Mouse (Mus musculus) kidney, postnatal 4 days (tissue): ENCODE data around the gene Atp6v0e.

ENCODE experiments used
- DNase-seq, 2 experiments: peaks; one replicate each; pipeline ENCODE4 v3.0.0; 2021; ENCODE audit warnings: mixed read lengths in 2 of 2

Atp6v0e gene

DNA sequence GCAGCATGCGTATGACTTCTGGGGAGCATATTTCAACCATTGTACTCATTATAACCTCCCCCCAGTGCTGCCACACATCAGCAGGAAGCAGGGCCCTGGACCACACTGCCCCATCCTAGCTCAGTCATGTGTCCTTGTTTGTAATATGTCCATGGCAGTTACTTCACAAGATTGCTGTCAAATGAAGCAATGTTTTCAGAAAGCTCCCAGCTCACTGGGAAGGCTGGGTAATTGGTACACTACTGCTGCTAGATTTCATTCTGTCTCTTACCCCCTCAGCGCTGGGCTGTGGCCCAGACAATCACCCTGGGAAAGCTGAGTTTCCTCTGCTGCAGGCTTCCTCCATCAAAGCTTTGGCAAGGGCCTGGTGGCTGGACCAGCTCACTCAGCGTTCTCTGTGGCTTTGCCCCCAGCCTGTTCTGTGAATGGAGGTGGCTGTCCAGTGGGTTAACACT is 22.7 kb upstream of the Atp6v0e start:
- no peak for DNase-seq

DNA sequence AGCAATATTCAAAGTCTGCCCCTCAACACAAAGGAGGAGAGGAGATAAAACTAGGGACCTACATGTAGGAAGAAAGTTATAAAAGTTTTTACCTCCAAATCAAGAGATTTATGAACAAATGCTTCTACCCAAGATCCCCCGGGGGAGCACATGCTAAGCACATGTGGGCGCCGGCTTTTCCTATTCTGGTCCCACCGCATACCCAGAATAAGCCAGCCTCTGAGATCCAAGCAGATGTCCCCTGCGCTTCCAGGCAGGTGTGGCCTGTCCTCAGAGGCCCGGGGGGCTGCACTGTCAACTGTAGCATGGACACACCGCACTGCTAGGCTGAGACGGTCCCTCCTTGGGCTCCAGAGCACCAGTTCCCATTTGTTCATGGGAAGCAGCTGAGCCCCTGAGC is 19.6 kb upstream of the Atp6v0e start:
- DNase-seq = no peak

DNA sequence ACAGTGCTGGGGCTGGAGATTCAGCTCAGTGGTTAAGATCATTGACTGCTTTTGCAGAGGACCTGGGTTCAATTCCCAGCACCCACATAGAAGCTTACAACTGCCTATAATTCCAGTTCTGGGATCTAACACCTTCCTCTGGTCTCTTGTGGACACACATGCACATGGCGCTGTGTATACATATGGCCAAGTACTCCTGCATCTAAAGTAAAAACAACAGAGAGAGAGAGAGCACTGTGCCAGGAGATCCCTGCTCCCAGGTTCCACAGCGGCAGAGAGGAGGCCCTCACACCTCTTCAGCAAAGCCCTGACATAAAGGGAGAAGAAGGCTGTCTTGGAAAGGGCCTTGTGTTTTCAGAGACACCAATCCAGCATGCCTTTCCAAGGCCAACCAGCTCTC is 19.0 kb upstream of the Atp6v0e start:
- DNase-seq = no peak

DNA sequence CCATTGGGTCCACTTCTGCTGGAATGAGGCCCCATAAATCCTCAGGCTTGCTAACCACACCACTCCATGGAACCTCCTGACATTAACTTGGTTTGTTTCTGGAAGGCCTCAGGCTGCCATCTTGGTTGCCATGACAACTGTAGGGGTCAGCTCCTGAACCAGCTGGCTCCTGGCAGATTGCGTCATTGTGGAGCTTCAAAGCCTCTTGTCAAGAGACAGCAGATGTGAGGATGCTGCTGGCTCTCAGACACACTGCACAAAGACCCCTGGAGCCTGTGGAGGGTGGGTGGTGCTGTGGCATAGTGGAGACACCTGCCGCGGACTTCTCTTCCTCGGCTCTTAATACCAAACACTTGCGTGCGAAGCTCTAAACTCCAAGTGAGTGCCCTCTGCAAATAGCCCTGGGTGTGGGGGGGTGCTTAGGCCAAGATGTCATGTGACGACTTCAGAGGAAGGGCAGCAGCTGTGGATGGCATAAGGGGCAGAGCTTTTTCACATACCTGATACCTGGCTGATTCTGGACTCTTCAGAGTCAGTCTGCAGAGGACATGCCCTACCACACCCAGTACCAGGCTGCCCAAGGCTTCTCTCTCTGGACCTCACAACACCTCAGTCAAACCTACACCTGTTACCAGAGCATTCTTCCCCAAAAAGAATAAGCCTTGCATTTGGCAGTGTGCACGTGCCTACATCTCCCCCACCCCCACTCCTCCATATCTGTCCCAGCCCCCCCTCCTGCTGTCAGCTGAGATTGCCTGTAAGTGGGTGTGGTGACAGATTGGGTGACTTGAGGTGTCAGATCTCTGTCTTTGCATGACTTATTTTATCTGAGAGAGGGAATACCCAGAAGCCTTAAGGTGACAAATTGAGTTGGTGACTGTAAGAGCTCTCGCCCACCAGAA is 18.3 kb upstream of the Atp6v0e start:
- no peak for DNase-seq

DNA sequence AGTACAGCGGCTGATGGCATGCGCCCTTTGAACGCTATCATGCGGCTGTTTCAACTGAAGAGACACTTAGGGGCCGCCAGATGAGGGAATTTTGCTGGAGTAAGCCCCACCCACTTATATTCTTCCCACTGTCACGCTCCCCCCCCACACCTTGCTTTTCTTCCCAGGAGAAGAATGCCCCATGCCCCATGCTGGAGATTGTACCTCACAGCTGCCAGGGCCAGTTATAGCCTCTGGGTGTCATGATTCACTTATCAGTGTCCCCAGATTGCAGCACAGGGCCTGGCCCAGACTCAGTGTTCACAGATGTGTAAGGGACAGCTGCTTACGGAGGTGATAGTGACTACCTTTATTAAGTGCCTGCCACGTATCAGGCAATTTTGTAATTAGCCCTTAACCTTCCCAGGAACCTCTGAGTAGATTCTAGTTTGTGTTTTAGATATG is 17.6 kb upstream of the Atp6v0e start:
- no peak for DNase-seq

DNA sequence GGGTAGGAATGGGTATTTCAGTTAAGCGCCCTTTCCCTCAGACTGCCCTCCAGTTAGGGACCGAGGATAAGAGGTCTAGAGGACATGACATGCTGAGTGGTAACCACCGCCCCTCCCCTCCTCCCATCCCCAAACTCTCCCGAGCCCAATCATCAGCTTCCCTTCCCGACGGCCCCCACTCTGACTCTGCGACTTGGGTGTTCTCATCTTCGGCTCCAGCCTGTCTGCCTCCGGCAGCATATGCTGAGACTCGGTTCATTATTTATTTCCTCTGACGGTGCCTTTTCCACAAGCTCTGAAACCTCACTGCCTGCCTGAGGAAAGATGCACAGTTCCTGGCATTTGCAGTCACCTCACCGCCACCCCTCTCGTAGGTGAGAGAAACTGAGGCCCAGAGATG is 15.7 kb upstream of the Atp6v0e start:
- peak in 1 of 2 experiments; percentile 43 for DNase-seq

DNA sequence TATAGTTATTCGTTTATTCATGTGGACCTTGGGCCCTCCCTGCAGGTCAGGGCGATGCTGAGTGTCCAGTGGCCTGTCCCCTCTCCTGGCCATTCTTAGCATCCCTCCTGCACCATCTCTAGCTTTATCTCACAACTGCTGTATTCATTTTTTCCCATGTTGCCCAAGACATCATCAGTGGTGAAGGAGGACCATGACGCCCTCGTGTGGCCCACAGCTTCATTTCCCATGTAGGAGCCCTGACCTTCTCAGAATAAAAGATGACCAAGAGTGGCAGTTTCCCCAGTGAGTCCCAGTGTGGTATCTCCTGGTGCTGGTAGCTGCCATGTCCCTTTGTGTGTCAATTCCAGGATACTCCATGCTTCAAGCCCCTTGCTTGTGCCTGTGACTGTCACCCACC is 13.5 kb upstream of the Atp6v0e start:
- DNase-seq = no peak

DNA sequence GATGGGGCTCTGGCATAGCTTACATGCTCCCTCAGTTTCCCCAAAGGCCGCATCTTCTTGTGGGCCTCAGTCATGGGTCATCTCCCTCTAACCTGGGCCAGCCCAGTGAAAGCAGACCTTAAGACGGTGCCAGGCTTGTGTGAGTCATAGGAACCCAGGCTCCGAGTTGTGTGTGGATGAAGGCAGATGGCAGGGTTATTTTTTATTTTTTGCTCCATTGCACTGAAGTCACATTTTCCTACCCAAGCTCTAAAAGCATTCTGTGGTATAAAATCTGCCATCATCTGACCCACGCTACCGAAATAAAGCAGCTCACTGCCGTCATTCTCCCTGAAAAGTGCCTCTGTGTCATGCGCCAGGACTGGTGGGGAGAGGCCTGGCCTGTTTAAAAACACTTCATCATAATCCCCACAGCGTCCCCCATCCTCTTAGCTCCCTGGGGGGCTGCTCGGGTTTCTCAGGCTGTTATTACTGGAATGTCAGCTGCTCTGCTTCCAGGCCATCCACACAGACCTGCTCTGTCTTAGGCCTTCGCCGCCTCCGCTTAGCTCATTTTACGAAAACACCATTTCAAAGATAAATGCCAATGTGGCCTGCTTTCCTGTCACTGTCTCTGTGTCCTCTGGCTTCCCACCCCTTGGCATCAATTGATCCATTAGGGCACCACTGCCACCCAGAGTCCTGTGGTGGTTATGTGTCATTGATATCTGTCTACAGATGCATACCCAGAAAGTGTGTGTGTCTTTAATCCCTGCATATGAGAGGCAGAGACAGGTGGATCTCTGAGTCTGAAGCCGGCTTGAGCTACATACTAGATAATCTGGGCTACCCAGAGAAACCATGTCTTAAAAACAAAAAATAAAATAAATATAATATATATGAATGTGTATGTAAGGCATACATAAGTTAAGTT is 12.3 kb upstream of the Atp6v0e start:
- no peak for DNase-seq

DNA sequence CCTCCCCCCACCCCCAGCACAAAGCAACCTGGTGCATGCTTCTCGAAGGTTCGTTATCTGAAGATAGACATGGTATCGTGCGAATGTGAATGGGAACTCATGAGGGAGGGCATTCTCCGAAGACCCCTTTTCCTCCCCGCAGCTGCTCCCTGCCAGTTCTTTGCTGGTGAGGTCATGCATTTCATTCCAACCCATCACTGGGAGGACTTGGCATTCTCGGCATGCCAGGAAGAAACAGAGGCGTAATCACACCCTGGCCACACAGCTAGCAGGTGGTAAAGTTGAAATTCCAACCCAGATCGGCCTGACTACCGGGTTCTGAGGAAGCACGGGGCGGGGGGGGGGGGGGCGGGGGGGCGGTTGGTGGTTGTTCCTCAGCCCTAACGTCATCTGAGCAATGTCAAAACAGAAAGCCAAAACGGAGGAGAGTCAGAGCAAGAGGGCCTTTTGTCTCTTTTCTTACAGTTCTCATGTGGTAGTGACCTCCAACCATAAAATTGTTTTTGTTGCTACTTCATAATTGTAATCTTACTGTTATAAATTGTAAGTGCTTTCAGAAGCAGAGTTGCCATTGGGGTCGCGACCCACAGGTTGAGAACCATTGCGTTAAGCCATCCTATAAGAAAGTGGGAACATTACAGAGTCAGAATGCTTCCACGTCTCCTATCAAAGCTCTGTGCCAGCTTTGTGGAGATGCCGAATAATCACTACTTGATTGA is 4.0 kb upstream of the Atp6v0e start:
- peak in 1 of 2 experiments; percentile 46 for DNase-seq

DNA sequence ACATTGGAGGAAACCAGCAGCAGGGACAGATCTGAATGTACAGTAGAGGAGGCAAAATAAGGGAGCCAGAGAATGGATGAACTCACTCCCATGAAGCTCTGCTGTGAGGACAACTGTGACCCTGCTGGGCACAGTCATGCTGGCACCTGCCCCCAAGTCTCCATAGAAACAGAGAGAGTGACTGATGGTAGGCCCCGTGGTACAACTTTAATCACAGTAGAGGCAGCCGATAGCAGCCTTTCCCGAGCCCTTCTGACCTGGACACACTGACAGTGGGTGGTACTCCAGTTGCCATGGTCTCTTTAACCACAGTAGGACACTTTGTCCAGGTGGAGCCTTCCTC is 3.5 kb upstream of the Atp6v0e start:
- DNase-seq = no peak

DNA sequence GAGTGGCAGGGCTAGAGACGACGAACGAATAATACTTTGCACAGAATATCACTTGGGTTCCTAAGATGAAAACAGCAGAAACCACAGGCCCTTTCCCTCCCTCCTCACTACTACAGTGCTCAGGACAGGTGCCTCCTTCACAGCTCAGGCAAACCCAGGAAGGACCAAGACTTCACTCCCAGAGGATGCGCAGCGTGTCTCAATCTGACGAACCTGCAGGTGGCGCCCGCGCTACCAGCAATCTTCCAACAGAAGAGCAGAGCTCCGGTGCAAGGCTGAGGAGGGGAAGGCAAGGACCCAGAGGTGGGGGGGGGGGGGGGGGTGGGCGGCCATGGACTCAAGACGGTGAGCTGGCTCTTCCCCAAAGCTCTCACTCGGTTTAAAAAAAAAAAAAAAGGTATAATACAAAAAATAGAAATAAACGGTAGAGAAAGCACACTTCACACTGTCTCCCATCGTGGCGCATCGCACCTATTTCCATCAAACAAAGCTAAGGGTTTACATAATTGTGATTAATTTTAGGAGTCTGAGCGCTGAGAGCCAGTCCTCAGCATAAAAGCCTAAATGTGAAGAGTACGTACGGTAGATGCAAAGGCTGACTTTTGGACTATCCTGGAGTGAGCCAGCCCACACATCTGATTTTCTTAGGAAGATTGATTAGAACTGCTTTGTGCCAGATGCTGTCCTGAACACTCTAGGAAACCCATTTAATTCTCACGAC is 2.7 kb upstream of the Atp6v0e start:
- DNase-seq = peak; percentile 90 to 92

DNA sequence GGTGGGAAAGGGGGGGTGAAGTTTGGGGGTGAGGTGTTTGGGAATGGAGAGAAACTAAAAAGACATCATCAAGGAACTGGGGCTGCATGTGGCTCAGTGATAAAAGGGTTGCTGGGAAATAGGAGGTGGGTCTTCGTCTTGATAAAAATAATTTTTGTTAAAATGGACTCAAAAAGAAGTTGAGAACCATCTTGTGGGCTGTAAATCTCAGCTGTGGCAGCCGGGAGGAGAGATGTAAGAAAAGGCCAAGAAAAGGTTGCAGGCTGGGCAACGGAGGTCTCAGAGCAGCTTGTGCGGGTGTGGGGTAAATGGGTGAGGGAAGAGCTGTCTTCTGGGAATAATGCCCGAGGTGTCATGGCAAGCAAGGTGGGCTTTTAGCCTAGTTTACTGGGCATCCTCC is 827 bp upstream of the Atp6v0e start:
- no peak for DNase-seq

DNA sequence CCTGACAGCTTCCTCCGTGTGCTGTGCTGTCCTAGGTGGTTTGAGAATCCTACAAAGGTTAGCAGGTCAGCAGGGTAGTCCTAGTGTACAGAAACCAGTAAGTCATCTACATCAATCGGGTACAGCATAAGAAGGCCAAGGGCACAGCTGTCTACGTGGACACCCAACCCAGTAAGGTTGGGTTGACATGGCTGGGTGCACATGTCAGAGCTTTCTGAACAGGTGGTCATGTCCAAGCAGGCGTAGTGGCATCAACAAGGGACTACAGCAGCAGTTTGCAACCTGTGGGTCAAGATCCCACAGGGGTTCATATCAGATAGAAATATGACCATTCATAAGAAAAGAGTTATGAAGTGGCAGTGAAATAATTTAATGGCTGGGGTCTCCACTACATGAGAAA is 2.6 kb downstream of the Atp6v0e start:
- DNase-seq = no peak

DNA sequence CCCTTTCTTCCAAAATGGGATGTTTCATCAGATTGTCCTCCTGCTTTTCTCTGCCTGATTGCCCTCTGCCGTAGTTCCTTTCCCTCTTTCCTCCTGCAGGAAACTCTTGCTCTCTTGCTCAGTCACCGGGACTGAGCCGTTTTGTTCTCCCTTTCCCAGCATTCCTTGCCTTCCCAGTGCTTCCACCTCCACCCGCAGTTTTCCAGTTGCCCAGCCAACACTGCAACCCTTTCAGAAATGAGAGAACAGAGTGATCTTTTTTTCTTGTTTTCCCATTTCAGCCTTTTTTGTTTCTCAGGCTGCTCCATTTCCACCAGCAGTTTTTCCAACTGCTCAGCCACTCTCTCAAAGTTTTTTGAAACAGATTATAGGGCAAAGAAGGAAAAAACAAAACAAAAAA is 8.2 kb downstream of the Atp6v0e start:
- no peak for DNase-seq

DNA sequence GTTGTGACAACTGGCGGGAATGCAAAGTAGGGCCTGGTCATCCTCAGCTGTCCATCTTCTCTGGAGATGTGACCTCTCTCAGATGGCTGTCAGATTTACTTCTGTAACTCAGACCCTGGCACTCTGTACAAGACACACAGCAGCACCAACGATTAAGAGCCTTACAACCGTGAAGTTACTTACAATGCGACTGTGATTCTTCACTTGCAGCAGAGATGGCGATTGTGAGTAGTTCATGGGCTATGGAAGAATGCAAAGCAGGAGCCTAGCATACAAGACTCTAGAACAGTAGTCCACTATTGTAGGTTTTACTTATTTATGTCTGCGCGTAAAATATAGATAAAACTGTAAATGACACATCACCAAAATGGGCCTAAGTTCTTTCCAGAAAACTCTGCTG is 12.8 kb downstream of the Atp6v0e start:
- DNase-seq = no peak

DNA sequence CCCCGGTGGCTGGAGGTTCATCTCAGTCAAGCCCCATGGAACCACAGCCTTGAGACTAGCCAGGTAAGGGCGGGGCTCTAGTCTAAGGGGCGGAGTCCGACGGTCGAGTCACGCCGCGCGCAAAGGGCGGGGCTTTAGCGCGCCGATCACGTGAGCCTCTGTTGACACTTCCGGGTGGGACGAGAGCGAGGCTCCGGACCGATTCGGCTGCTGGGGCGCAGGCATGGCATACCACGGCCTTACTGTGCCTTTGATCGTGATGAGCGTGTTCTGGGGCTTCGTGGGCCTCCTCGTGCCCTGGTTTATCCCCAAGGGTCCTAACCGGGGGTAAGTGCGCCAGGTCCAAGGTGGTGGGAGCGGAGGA is 13.2 kb downstream of the Atp6v0e start:
- DNase-seq = peak; percentile 94 to 96

DNA sequence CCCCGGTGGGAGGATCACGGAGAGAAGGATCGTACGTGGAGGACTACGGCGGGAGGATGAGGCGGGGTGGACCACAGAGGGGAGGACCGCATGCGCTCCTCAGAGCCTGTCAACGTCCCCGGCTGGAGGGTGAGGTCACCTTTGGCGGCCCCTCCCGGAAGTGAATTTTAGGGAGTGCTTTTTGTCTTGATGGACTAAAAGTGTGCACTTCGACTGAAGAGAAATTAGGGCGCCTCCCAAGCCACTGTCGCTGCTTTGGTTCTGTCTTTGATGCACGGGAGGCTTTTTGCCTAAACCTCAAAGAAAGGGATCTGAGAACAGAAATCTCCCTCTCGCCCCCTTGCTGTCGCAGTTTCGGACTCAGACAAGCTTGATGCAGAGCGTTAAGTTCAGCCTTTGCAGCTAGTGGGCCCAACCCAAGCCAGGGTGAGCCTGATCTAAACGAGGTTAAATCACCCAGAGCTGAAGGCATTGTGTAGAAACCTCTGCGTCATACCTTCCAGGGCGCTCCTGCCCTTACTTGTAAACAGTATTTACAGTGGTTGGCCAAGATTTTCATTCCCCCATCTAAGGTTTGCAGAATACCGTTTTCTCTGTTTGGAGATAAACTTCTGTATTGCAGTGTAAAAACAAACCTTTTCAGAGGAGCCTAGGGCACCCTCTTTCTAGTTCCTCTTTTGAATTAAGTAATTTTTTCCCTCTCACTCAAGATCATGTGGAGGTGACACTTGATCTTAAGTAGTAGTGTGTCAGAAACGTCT is 13.8 kb downstream of the Atp6v0e start:
- DNase-seq = peak; percentile 72 to 83

DNA sequence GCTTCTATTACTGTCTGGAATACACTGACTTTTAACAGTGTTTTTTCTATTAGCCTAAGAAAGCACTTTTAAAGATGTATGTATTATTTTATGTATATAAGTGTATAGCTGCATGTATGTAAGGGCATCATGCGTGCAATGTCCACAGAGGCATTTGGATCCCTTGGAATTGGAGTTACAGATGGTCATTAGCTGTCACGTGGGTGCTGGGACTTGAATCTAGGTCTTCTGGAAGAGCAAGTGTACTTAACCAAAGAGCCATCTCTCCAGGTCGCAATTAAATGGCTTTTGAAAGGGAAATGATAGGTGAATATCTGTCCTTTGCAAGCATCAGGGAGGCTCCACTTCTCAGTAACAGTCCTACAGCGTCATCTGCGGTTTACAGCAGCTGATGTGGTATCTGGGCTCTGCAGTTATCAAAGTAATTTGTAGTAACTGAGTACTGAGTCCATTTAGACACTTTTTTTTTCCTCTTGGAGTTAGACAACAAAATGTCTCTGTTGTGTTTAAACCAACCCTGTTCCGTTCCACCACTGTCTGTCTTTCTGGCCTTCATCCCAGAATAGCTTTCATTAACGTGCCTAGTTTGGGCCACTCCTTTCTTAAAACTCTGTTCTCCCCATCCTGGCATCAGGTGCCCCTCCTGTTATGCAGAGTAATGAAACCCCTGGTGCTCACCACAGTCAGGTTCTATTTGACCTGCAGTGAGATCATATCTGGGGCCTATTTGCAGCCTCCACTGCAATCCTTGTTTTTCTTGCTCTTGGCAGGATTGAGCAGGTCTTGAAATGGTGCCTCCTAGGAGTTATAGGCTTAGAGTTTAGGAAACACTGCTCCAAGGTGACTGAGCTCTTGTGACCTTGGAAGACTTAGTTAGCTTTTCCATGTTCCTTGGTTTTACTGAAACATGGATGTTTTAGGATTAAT is 14.9 kb downstream of the Atp6v0e start:
- no peak for DNase-seq

DNA sequence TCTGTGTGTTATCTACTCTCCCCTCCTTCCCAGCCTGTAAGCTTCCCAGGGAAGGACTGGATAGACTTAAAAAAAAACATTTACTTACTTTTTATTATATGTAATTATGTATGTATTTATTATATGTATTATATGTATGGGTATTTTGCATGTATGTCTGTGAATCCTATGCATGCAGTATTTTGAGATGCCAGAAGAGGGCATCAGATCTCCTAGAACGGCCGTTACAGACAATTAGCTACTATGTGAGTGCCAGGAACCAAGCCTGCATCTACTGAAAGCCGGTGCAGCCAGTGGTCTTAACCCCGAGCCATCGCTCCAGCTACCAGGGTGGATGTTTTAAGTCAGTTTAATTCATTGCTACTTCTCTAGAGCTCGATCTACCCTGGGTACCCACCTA is 18.2 kb downstream of the Atp6v0e start:
- DNase-seq = no peak

DNA sequence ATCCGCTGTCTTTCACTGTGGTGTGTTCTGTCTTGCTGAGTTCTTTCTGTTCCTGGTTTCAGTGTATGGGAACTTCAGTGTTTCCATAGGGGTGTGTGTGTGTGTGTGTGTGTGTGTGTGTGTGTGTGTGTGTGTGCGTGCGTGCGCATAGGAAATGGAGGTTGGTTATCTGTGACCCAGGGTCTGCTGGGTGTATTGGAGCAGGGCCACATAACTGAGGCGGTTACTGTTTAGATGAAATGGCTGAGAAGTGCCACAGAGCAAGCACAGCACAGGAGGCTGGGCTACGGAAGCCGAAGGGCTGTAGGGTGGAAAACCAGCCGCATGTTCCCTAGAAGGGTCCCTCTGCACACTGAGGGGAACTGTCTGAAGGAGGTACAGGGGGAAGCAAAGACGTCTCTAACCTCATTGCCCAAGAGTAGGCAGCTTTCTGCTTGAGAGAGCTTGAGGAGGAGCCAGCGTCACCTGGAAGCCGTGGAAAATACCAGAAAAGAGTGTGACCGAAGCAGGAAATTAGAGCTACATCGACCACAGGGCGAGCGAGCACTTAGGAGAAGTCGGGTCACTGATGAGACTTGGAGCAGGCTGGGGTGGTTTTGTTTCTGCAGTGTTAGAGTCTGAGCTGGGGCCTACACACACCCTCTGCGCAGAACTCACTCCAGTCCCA is 23.4 kb downstream of the Atp6v0e start:
- DNase-seq = peak in 1 of 2 experiments; percentile 31
